Mouse (Mus musculus): ENCODE results near the gene Hlx.

- TF ChIP-seq CTCF (IDR thresholded peaks at IDR 0.05 in 2 of 3, conservative IDR thresholded peaks at IDR 0.05 in 1 of 3; ENCODE audit: control insufficient read depth in 1 of 3, insufficient read depth in 1 of 3, low read depth in 2 of 3, low read length in 3 of 3, poor library complexity in 1 of 3, severe bottlenecking in 1 of 3) (no peak), MYC (IDR thresholded peaks at IDR 0.05; ENCODE audit: low read depth, low read length) (no peak)
Measured at GRCm38 (mm10) chr1:184695451-184695850, 37.0 kb downstream of the Hlx start.

Measured in MEL (cell line).